Mouse (Mus musculus): ENCODE results near the gene Mau2.
"Not testable (repeated sequence)": the region's sequence is repeated elsewhere in the genome, so short reads cannot be mapped to it uniquely, and the experiment has no call there.

Gene Mau2

DNA sequence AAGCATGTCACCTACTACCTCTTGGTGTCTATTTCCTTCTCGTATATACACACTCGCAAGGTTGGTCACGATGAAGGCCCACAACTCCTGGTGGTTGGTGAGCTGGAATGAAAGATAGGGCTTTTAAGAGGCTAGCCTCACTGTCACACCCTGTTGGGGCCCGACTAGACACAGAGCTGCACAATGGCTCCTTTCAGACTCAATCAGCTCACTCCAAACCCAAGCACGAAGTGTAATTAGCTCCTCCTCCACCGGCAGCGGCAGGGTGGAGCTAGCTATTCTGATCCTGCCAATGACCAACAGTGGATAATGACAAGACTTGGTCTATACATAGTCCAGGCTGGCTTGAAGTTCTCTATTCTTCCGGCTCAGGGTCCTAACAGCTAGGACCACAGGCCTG, 18.9 kb downstream of the Mau2 start:
- DNase-seq (ENCODE audit: low spot score), result no peak

GRCm38 (mm10) chr8:70015017-70015416, 27.5 kb downstream of the Mau2 start:
- no peak for DNase-seq (ENCODE audit: low spot score)

- DNase-seq (ENCODE audit: low spot score), result no peak
Measured at GRCm38 (mm10) chr8:70012763-70013162, 29.8 kb downstream of the Mau2 start.

DNA sequence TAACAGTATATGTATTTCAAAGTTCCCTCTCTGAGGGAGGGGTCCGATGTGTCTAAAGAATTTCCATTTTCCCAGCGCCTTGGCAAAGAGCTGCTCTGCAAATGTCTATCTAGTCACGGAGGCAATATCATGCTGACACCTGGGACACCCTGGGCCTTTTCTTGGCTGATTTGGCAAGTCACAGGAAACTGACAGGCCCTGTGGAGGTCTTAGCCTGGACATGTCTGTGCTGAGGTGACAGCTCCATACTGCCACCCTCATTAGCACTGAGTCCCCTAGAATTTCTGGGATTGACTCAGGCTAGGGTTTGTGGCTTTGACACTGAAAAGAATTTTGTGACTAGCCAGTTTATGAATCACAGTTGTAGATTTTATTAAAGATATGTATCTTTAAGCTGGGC, 30.2 kb downstream of the Mau2 start:
- no peak for DNase-seq (ENCODE audit: low spot score)

DNA sequence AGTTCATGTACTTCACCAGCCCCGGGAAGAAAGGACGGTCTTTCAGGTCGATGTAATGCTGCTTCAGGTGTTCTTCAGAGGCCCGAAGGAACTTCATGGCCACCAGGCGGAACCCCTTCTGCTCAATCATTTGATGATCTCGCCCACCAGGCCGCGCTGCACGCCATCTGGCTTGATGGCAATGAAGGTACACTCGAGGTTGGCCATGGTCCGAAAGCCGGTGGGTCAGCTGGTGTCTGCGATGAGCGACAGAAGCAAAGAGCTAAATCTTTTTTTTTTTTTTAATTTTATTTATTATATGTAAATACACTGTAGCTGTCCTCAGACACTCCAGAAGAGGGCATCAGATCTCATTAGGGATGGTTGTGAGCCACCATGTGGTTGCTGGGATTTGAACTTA, 31.7 kb downstream of the Mau2 start:
- DNase-seq (ENCODE audit: low spot score), result not testable (repeated sequence)

DNA sequence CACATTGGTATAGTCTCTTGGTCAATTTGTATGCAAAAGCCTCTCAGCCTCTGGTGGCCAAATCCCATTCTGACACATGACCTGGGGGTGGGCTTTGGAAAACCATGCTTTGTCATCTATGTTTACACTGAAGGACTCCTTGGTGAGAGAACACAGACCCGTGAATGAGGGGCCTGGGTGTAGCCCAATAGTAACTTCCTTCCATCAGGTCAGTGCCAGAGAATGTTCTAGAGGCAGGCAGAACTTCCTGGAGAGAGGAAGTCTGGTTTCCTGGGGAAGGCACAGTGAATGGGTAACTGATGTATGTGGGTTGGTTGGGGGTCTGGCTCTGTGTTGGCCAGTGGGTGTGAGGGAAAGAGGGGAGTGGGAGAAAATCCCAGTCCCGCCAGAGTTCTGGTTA, 37.4 kb downstream of the Mau2 start:
- DNase-seq (ENCODE audit: low spot score), result no peak

DNA sequence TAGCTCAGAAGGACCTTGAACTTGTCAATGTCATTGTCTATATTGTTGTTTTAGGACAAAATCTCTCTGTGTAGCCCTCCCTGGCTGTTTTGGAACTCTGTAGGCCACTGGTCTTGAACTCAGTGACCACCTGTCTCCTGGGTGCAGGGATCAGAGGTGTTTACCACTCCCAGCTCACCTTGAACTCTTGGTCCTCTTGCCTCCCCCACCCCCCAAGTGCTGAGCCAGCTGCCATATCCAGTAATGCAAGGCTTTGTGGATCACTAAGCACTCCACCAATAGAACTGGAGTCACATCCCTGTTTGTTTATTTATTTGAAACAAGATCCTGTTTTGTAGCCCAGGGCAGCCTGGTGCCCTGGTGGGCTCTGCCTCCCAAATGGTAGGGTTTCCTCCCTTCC, 38.2 kb downstream of the Mau2 start:
- DNase-seq (ENCODE audit: low spot score), result no peak

GRCm38 (mm10) chr8:70003204-70003657, 39.3 kb downstream of the Mau2 start:
- no peak for DNase-seq (ENCODE audit: low spot score)

DNA sequence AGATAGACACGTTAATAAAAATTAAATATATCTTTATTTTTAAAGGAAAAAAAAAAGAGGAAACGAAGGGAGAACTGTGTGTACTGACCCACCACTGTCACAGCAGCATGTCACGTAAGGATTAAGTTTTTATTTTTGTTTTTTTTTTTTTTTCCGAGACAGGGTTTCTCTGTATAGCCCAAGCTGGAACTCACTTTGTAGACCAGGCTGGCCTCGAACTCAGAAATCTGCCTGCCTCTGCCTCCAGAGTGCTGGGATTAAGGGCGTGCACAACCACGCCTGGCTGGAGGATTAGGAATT, 40.7 kb downstream of the Mau2 start:
- not testable (repeated sequence) for DNase-seq (ENCODE audit: low spot score)

DNA sequence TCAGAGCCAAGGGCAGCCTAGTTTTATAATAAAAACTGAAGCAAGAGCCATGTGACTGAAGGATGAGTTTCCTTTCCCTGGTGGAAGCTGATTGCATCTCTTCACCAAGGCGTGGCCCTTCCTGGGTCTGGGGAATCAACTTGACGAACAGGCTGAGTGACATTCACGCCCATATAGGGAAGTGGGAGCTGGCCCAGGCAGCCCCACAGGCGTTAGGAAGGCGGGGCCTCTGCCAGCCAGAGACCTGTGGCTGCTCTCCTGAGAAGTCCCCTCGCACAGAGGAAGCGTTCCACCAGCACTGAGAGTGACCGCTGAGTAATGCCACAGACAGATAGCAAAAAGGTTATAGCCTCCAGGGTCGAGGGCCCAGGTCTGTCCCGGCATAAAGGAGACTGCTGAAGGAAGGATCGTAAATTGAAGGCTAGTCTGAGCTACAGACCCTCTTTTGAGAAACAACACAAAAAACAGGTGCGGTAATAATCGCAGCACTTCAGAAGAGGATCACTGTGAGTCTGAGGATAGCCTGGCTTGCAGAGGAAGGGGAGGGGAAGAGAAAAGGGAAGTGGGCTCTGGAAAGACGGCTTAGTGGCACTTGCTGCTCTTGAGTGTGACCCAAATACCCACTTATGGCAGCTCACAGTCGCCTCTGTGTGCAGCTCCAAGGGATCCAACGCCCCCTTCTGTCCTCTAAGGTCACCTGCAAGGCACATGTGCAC, 41.2 kb downstream of the Mau2 start:
- DNase-seq (ENCODE audit: low spot score), result peak; percentile 16

GRCm38 (mm10) chr8:70000226-70000625, 42.3 kb downstream of the Mau2 start:
- DNase-seq (ENCODE audit: low spot score), result no peak

DNA sequence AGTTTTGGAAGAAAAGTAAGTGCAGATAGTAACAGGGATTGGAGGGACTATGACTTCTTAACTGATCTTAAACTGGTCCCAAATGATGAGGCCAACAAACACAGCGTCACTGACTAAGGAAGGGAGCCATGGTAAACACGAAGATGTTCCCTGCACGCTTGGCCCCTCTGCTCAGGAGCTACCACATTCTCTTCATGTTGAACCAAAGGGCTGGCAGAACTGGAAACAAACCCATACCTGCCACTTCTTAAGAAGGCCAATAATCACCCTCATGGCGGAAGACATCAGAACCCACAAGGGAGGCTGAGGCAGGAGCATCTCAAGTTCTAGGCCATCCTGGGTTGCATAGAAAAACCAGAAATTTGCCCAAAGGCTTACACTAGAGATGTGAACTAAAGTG, 43.3 kb downstream of the Mau2 start:
- DNase-seq (ENCODE audit: low spot score), result no peak

GRCm38 (mm10) chr8:69998706-69999105, 43.8 kb downstream of the Mau2 start:
- no peak for DNase-seq (ENCODE audit: low spot score)

- DNase-seq (ENCODE audit: low spot score), result no peak
Measured at GRCm38 (mm10) chr8:69996589-69997285, 45.8 kb downstream of the Mau2 start.

DNA sequence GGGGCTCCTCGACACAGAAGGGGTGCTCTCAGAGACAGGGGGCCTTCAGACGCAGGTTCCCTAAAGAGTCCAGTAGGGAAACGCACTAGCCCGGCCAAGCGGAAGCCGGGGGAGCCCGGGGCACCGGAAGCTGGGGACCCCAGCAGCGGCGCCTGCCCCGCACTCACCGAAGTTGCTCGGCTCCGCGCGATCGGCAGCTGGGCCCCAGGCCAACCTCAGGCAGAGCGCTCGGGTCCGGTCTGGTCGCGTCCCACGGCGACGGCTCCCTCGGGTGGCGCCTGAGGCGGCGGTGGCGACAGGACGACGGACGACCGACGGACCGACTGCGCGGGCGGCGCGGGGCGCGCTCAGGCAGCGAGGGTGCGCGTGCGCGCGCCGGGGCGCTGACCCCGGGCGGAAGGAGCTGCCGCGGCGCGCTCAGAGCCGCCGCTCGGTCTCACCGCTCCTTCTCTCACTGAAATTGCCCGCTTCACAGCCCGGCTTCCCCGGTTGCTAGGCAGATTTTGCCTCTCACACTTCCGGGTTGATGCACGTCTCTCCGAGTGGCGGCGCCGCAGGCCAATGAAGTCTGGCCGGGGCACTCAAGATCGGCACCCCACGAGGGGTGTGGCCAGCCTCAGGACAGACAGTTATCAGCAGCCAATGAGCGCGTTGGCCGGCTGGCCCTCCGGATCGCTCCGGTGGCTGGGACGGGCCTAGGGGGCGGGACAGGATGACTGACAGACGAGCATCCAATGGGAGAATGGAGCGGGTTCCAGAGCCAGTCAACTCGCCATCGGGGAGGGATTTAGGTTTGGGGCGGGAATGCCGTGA, 46.6 kb downstream of the Mau2 start, which contains the start of gene Gatad2a:
TSS of gene Gatad2a (minus strand) at position 609 of the 813 bp plus-strand sequence.
- peak; percentile 100 for DNase-seq (ENCODE audit: low spot score)

- DNase-seq (ENCODE audit: low spot score), result no peak
Measured at GRCm38 (mm10) chr8:69995422-69995775, 47.1 kb downstream of the Mau2 start.

DNA sequence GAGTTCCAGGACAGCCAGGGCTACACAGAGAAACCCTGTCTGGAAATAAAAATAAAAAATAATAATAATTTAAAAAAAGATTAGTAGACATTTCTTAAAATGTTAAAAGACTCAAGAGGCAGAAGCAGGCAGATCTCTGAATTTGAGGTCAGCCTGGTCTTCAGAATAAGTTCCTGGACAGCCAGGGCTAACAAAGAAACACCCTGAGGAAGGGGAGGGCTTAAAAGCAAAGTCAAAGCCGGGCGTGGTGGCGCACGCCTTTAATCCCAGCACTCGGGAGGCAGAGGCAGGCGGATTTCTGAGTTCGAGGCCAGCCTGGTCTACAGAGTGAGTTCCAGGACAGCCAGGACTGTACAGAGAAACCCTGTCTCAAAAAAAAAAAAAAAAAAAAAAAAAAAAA, 53.6 kb downstream of the Mau2 start:
- DNase-seq (ENCODE audit: low spot score), result not testable (repeated sequence)

DNA sequence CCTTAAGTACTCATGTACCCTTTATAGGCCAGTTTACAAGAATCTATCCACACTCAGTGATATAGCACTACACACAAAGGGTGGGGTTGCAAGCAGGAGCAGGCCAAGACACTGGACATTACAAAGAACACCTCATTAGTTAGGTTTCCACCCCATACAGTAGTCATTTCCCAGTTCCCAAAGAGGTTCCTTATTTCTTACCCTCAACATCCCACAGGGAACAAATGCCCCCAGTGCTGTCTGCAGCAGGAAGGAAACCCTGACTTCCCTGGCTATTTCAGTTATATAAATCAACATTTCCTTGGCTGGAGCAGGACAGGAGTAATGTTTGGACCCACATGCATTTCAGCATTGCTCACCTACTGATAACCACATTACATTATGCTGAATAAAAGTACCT, 54.8 kb downstream of the Mau2 start:
- no peak for DNase-seq (ENCODE audit: low spot score)

DNA sequence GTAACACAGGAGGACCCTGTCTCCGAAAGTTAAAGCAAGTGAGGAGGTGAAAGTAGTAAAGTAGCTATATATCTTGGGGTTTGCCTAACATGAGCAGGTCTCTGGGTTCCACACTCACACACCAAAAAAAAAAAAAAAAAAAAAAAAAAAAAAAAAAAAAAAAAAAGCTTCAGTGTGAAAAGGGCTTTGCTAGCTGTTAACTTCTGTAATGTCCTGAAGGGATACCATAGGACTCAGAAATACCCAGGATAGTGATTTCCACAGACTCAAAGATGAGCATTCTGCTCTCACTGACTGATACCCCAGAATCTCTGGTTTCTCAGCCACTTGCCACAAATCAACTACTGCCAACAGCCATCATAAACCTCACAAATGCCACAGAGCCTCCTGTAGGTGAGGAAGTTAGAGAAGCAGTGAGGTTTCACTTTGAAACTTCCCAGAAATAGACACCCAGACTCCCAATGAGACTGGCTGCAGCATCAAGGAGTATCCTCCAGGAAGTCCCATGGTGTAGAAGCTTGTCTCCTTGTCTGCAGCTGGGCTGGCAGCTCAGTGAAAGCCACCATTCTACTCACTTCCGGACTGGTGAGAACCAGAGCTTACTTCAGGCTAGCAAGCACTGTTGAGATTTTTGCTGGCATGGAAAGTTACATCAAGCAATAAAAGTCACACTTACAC, 57.5 kb downstream of the Mau2 start:
- DNase-seq (ENCODE audit: low spot score), result no peak

GRCm38 (mm10) chr8:69978456-69978855, 64.1 kb downstream of the Mau2 start:
- DNase-seq (ENCODE audit: low spot score), result no peak

GRCm38 (mm10) chr8:69974806-69975205, 67.7 kb downstream of the Mau2 start:
- no peak for DNase-seq (ENCODE audit: low spot score)

DNA sequence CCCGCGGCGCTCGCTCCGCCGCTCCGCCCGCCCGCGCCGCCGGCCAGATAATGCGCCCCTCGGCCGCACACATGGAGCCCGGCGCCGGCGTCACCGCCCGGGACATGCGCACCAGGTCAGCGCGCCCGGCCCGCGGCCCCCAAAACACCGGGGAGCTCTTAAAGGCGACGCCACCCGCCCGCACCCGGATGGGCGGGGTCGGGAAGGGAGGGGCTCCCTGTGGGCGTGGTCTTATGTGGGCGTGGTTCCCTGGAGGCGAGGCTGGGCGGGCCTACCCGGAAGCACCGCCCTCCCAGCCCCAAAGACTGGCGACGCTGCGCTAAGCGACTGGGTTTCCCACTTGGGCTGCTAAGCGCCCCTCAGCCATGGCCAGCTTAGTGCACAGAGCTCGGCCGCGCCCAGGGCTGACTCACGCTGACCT, 68.3 kb downstream of the Mau2 start:
- DNase-seq (ENCODE audit: low spot score), result peak; percentile 93

Data from ovary, adult 18-20 months (tissue).